Mouse (Mus musculus) cortical plate, adult 2 months (tissue): Measurements from ENCODE around the gene Cenpm. TPM values are rescaled to one million over a fixed set of nuclear protein-coding genes. Genes with fewer than 3 reads are reported as not detected.

Experiments
- H3K27ac ChIP-seq: fragments of 200-500 bp; 2 replicates; pipeline ENCODE4 v1.5.1; 2012; ENCODE audit warnings: low read length, control low read depth, inconsistent platforms; ENCODE audit not compliant: insufficient read depth
- H3K4me1 ChIP-seq: fragments of 200-500 bp; 2 replicates; pipeline ENCODE4 v1.6.1; 2011; ENCODE audit warnings: low read length; ENCODE audit not compliant: control insufficient read depth, insufficient read depth
- H3K4me3 ChIP-seq: fragments of 200-500 bp; 2 replicates; pipeline ENCODE4 v1.5.1; 2011; ENCODE audit warnings: mild to moderate bottlenecking, low read length, control low read depth; ENCODE audit not compliant: insufficient read depth
- CTCF ChIP-seq: fragments of 200-500 bp; IDR thresholded peaks from 2 replicates; pipeline ENCODE4 v1.5.1; 2011; ENCODE audit warnings: mild to moderate bottlenecking, control low read depth, low read length; ENCODE audit not compliant: insufficient read depth; ENCODE audit errors: extremely low read depth
- POLR2A ChIP-seq: fragments of 200-500 bp; IDR thresholded peaks from 2 replicates; pipeline ENCODE4 v1.6.1; 2011; ENCODE audit warnings: mild to moderate bottlenecking, low read length, control low read depth; ENCODE audit not compliant: insufficient read depth; ENCODE audit errors: extremely low read depth
- polyA plus RNA-seq: library from polyadenylated mRNA; depleted of rRNA; stranded (reverse); fragments of >200 nt; gene quantifications from 2 replicates; pipeline ENCODE4 v1.2.3, GENCODE M21; 2012

The Cenpm gene
- polyA plus RNA-seq, 1 experiment = 7.0 TPM

DNA sequence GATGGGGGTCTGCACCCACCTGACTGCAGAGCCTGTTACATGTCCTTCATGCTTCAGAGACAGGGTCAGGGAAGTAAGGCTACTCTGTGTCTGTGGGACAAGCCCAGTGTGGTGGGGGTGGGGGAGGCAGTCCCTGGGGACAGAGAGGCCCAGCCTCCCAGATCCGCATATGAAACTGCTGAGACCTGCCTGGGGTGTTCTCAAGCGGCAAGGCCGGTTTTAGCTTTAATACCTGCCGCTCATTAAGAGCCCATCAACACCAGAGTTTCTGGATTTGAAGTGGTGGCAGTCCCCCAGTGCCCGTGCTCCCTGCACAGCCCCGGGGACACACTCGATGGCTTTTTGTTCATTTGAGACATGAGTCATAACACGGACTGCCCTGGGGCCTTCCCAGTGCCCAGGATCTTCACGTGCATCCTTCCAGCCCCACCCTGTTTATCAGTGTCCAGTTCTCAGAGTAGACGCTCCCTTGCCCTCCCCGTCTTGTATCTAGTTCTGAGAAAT is 15.0 kb downstream of the Cenpm start:
- no peak overlapping the region for H3K27ac ChIP-seq

DNA sequence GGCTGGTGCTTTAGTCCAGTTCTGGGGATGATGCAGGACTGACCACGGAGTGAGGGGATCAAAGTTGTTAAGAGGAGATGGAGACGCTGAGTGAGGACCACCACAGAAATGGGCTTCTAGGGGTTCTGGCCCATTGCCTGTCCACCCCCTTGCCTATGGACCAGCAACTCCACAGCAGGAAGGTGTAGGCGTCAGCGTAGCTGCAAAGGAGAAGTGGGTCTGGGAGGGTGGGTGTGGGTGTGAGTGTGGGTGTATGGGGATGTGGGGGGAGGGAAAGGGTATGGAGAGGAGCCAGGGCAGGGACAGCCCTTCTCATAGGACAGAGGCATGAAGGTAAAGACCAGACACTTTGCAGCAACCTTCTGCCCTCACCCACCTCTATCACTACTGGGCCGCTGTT is 18.8 kb downstream of the Cenpm start:
- Histone ChIP-seq H3K4me1 (no peaks in the 10 kb centered on the region), H3K4me3 (no peak overlapping the region), H3K27ac (no peak overlapping the region)
- TF ChIP-seq CTCF (no peak), POLR2A (no peak)

More for the DNA sequence above, 15.0 kb downstream of the Cenpm start:
- Histone ChIP-seq H3K4me3 (no peak overlapping the region), H3K4me1 (no peaks in the 10 kb centered on the region)
- no peak for TF ChIP-seq CTCF
- TF ChIP-seq POLR2A = no peak

DNA sequence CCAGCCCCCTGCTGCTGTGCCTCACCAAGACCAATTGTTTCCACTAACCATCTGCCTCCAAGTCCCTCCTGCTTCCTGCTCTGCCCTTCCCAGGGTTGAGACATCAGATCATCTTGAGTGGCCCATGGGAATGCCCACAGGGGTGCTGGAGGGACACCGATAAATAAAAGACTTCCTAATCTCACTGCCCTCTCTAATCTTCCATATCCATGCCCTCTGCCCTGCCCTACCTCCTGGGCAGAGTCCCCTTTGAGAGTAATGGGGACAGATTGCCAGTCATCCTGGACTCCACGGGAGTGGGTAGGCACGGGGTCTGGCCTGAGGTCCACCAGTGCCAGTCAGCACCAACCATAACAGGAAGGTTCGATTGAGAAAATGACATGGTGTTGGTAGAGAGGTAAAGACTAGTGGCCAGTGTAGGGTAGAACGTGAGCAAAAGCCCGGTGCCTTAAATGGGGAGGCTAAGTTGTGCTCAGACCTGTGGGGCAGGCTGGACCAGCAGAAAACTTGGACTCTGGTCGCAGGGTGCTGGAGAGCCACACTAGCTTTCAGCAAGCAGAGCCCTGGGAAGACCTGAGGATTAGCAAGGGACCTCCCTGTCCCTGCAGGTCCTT is 19.8 kb downstream of the Cenpm start:
- H3K27ac ChIP-seq = no peak overlapping the region
- H3K4me3 ChIP-seq = no peak overlapping the region
- no peaks in the 10 kb centered on the region for H3K4me1 ChIP-seq
- TF ChIP-seq CTCF (no peak), POLR2A (no peak)

DNA sequence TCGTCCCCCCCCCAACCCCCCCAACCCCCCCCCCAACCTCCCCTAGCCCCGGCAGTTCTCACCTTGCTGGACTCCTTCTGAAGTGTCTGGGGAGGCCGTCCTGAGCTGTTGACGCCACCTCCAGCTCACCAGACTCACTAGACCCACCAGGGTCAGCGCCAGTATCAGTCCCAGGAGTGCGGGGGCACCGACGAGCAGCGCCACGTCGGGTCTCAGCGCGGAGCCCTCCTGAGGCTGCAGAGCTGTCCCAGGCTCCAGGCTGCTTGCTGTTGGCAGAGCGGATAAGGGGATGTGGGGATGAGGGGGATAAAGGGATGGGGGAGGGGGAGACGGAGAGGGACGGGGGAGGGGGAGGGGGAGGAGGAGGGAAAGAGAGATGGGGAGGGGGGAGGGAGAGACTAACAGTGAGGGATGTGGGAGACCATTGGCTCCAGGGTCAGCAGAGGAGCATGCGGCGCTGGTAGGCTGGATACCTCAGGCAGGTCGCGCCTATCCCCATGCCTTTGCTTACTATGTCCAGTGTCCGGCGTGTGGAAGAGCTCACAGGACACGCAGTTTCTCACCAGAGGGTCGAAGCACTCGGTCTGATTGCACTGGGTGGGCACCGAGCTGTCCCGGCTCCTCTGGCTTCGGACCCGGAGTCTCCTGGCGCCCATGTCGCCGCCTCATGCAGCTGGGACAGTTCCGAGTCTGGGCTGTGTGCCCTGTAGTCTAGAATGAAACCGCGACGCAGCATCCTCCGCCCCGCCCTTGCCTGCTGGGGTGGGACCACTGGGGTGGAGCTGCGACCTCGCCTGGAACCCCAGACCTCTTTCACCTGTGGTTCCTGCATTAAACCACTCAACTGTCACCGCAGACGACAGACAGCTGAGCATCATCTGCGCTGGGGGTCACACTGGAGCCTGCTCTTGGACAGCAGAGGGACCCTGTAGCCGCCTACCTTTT is 20.6 kb downstream of the Cenpm start, which contains the start of gene Tnfrsf13c:
Gene Tnfrsf13c, minus strand, starts transcription at position 713 of the 945 bp plus-strand sequence.
- peak within 1 kb of the TSS; percentile 35 for H3K4me3 ChIP-seq
- H3K27ac ChIP-seq = no peak within 1 kb of the TSS
- no peaks in the 10 kb centered on the region for H3K4me1 ChIP-seq
- TF ChIP-seq POLR2A (no peak), CTCF (no peak)

DNA sequence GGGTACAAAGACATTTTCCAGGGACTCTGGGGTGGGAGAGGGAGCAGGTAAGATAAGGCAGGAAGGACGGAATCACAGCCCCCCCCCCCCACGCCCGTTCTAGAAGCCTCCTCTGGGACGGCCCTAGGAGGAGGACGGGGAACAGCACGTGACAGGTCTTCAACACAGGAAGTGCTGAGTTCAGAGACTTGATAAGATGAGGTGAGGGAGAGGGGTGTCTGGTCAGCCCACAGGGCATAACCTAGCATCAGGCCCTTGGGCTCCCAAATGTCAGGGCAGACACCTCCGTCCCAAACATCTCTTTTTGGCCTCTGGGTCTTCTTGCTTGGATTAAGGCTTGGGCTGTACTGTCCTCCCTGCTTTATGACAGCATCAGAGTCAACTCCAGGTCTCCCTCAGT is 21.3 kb downstream of the Cenpm start:
- no peaks in the 10 kb centered on the region for H3K4me1 ChIP-seq

DNA sequence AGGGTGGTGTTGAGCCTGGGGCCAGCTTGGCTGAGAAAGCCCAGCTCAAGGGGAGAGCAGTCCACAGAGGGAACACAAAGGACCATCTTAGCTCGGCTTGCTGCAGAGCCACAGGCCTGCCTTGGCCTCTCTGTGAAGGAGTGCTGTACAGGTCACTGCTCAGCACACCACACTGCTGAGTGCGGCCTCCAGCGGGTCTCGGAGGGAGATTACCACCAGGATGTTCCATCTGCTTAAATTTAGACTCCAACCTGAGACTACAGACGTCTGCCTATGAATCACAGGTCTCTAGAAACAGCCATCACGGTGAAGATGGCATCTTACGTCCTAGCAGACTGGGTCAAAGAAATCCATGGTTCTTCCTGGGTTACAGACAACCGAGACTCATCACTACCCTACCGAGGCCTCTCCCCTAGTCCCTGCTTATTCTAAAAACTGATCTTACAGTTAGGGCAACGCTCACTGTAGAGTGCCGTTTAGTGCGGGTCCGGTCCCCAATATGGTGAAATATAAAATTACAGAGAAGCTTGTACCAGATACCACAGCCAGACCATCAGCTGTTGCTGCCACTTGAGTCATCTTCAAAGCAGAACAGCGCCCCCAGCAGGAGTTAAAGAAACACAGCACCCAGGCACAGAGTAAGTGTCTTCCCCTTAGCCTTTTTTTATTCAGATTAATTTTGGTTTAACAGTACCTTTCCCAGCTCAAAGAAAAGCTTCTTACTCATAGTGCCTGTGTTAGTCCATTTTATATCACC is 23.3 kb downstream of the Cenpm start:
- TF ChIP-seq CTCF = 0 out of 2 replicates have a peak, but pooled peaks have one; percentile 8
- TF ChIP-seq POLR2A = no peak
- Histone ChIP-seq H3K27ac (no peak overlapping the region), H3K4me1 (no peaks in the 10 kb centered on the region), H3K4me3 (no peak overlapping the region)

More for the DNA sequence above, 21.3 kb downstream of the Cenpm start:
- H3K4me3 ChIP-seq = no peak overlapping the region; the same call in 1 of the 2 replicates
- H3K27ac ChIP-seq = no peak overlapping the region
- no peak for TF ChIP-seq POLR2A
- no peak for TF ChIP-seq CTCF

DNA sequence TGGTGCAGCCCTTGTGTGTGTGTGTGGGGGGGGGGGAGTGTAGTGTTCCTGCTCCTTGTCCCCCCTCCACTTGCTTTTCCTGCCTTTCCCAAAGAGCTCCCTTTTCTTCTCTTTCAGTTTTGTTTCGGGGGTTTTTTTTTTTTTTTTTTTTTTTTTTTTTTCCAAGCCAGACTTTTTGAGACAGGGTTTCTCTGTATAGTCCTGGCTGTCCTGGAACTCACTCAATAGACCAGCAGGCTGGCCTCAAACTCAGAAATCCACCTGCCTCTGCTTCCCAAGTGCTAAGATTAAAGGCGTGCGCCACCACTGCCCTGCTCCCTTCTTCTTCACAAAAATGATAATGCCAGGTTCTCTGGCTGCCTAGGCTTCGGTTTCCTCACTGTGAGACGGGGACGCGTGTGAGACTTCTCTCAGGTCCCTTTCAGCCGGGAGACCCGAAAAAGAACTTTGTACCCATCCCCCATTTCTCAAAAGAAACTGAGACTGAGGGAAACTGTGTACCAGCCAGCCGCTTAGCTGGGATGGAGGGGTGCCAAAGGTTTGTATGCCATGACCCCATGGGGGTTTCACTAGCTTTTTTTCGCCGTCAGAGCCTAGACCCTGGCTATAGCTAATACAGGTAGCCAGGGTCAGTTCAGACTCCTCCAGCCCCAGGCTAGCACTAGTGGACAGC is 24.4 kb downstream of the Cenpm start:
- no peak overlapping the region for H3K27ac ChIP-seq
- TF ChIP-seq CTCF (no peak), POLR2A (no peak)
- no peaks in the 10 kb centered on the region for H3K4me1 ChIP-seq
- no peak overlapping the region for H3K4me3 ChIP-seq

DNA sequence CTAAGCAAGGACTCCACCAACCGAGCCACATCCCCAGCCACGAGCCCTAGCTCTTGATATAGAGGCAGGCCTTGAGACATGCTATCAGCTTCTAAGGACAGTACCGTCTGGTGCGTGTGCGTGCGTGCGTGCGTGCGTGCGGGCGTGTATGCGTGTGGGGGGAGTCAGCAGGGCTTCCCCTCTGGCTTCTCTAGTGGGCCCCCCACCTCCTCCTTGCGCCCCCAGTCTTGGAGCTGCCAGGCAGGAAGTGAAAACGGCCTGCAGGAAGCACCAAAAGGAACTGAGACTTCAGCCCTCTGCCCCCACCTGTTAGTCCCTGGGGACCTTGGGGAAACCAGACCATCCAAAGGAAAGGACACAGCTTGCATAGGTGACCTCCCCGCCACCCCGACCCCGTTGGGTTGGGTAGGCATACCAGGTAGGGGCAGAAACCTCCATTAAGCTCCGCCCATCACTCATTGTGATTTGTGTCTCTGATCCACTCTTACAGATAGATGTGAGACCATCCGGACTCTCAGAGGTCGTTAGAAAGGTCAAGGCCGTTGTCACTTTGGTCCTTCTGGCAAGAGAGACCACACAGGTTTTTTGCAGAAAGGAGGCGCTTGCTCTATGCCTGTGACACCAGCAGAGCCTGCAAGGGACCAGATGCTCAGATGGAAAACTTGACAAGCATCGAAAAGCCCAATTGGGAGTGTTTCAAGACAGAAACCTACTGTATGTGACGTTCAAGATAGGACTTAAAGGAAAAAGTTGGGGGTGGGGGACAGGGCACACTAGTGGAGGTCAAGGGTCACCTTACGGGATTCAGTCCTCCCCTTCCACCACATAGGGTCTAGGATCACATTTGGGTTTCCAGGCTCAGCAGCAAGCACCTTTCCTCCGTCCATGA is 25.5 kb downstream of the Cenpm start:
- no peak overlapping the region for H3K27ac ChIP-seq
- TF ChIP-seq CTCF (no peak), POLR2A (no peak)
- no peaks in the 10 kb centered on the region for H3K4me1 ChIP-seq
- no peak overlapping the region for H3K4me3 ChIP-seq
